Mouse (Mus musculus) ES-Bruce4 (cell line): Measurements from ENCODE around the gene Snx27. TPM values are rescaled to one million over a fixed set of nuclear protein-coding genes. Genes with fewer than 3 reads are reported as not detected.

ENCODE experiments used
- H3K27ac ChIP-seq: 2 replicates; pipeline ENCODE4 v1.5.1; 2012; ENCODE audit warnings: low read length, inconsistent platforms; ENCODE audit not compliant: insufficient read depth
- H3K27me3 ChIP-seq: 2 replicates; pipeline ENCODE4 v1.6.1; 2012; ENCODE audit warnings: mild to moderate bottlenecking, low read length, inconsistent platforms; ENCODE audit not compliant: control insufficient read depth, poor library complexity, insufficient read depth, severe bottlenecking
- H3K36me3 ChIP-seq: 2 replicates; pipeline ENCODE4 v1.6.1; 2012; ENCODE audit warnings: inconsistent platforms, mild to moderate bottlenecking, low read length, moderate library complexity; ENCODE audit not compliant: control insufficient read depth, poor library complexity, insufficient read depth, severe bottlenecking
- H3K4me1 ChIP-seq: one replicate; pipeline ENCODE4 v1.8.1; 2011; ENCODE audit warnings: low read length; ENCODE audit not compliant: control insufficient read depth, insufficient read depth
- H3K4me3 ChIP-seq: 2 replicates; pipeline ENCODE4 v1.5.1; 2011; ENCODE audit warnings: low read depth, mild to moderate bottlenecking, low read length
- H3K9ac ChIP-seq: 2 replicates; pipeline ENCODE4 v1.6.1; 2012; ENCODE audit warnings: low read depth, mild to moderate bottlenecking, inconsistent platforms; ENCODE audit not compliant: poor library complexity, severe bottlenecking
- H3K9me3 ChIP-seq: replicated peaks from 2 replicates; pipeline ENCODE4 v1.6.1; 2012; ENCODE audit warnings: mild to moderate bottlenecking, low read length, inconsistent platforms; ENCODE audit not compliant: control insufficient read depth, poor library complexity, insufficient read depth, severe bottlenecking
- CTCF ChIP-seq: IDR thresholded peaks from one replicate; pipeline ENCODE4 v1.8.1; 2011; ENCODE audit warnings: low read depth, low read length
- EP300 ChIP-seq: IDR thresholded peaks from 2 replicates; pipeline ENCODE4 v1.6.1; 2011; ENCODE audit warnings: low read depth, low read length; ENCODE audit not compliant: insufficient read depth
- POLR2A ChIP-seq: IDR thresholded peaks from one replicate; pipeline ENCODE4 v1.8.1; 2011; ENCODE audit warnings: low read length; ENCODE audit not compliant: insufficient read depth
- polyA plus RNA-seq: library from polyadenylated mRNA; stranded (reverse); fragments of >200 nt; gene quantifications from 2 replicates; pipeline ENCODE4 v1.2.4, GENCODE M21; 2011; ENCODE audit warnings: low read depth; ENCODE audit not compliant: missing spikeins, insufficient read depth, insufficient read length

Gene Snx27
- polyA plus RNA-seq, 1 experiment = 60.2 TPM

DNA sequence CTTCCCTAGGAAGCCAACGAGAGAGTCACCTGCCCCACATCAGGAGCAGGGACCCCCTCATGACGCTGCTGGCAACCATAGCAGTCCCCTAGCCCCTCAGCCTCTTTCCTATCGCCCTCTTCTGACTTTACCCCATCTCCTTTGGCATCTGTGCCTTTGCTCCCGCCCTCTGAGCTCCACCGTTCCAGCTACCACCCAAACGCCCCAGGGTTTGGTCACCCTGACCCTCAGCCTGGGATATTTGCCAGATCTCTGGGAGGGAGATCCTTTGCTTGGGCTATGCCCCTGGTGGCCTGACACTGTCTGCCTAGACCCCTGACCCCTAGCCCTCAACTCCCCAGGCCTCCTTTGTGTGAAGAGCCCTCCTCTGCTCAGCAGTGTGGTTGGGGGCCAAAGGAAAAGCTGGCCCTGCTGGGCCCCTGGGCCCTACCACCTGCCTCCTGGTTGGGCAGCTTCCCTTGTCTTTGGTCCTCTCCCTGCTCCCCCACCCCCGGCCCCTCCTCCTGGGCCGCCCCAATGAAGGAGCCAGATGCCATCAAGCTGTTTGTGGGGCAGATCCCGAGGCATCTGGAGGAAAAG, 103.8 kb downstream of the Snx27 start:
- Histone ChIP-seq H3K9ac (no peak overlapping the region), H3K4me1 (peaks cover 3% of the 10 kb centered on the region), H3K27me3 (no peaks in the 10 kb centered on the region), H3K4me3 (no peak overlapping the region), H3K9me3 (no peaks in the 10 kb centered on the region), H3K36me3 (no peaks in the 10 kb centered on the region), H3K27ac (no peak overlapping the region)
- TF ChIP-seq EP300 = no peak

DNA sequence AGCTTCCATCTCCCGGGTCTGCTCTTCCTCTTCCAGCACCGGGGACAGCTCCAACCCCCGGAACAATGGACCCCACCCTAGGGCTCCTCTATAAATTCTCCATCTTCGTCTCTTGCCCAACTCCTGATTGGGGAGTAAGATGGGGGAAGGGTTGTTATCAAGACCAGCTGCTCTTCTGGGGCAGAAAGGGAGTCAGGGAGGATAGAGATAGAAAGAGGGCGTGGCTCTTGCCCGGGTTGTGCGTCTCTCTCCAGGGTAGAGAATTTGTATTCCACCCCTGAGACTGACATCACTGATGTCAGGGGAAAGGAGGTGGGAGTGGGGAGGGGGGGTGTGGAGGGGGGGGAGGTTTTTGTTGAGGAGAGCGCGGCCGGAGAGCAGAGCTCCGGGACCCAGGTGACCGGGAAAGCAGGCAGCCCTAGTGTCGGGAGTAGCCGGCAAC, 104.5 kb downstream of the Snx27 start, which contains the start of gene Celf3:
Celf3 (plus strand) TSS at position 315 of the 442 bp plus-strand sequence.
- no peak for TF ChIP-seq EP300
- TF ChIP-seq CTCF = no peak
- no peak for TF ChIP-seq POLR2A
- H3K9me3 ChIP-seq = no peaks in the 10 kb centered on the region
- peaks cover 3% of the 10 kb centered on the region for H3K4me1 ChIP-seq
- no peak within 1 kb of the TSS for H3K4me3 ChIP-seq
- H3K27ac ChIP-seq = no peak within 1 kb of the TSS
- no peak within 1 kb of the TSS for H3K9ac ChIP-seq
- H3K36me3 ChIP-seq = no peaks in the 10 kb centered on the region
- H3K27me3 ChIP-seq = no peaks in the 10 kb centered on the region

DNA sequence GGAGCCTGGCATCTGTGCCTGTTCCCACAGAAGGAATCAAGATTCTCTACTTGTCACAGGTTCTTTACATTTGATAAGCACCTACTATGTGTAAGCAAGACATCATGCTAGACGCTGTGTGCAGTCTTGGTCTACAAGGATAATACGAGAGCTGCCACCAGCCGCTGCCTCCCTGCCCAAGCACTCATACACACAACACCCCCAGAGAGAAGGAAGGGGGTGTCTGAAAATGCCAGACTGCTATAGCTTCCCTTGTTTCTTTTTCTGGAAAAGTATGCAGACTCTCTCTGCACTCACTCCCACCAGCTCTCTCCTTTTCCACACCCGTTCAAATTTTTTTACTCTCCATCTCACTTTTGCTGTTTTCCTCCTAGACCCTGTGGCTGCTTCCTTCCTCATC, 105.1 kb downstream of the Snx27 start:
- Histone ChIP-seq H3K36me3 (no peaks in the 10 kb centered on the region), H3K27me3 (no peaks in the 10 kb centered on the region), H3K4me3 (no peak overlapping the region), H3K9ac (no peak overlapping the region), H3K9me3 (no peaks in the 10 kb centered on the region), H3K4me1 (peaks cover 3% of the 10 kb centered on the region), H3K27ac (no peak overlapping the region)
- TF ChIP-seq POLR2A (no peak), CTCF (no peak), EP300 (no peak)

- Histone ChIP-seq H3K4me1 (peaks cover 3% of the 10 kb centered on the region), H3K27ac (no peak overlapping the region)
These were observed 106.0 kb downstream of the Snx27 start for GRCm38 (mm10) chr3:94476301-94477035.

DNA sequence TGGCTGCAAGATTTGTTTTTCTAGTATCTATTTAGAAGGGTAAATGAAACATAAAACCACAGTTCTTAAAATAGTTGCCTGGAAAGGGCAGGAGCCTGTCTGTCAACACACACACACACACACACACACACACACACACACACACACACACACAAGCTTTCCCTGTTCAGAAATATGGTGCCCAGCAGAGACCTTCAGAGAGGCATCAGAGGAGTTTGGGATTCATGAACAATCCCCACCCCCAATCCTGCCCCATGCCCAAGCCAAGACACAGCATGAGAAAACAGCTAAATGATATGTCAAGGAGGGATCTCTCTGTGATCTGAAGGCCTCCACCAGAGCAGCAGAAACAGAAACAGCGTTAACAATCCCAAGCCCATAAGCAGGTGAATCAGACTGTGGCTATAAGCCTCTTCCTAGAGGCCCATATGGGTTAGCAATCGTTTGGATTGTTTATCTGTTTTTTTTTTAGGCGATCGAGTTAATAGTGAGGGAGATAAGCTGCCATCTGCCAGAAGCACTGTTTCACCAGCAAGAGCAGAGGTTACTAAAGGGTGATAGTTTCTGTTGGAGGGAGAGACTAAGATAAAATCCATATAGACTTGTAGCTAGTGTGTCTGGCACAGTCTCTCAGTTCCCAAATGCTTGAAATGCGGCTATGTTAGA, 108.8 kb downstream of the Snx27 start:
- no peak overlapping the region for H3K4me3 ChIP-seq
- no peaks in the 10 kb centered on the region for H3K9me3 ChIP-seq
- H3K27ac ChIP-seq = no peak overlapping the region
- no peaks in the 10 kb centered on the region for H3K4me1 ChIP-seq
- no peaks in the 10 kb centered on the region for H3K27me3 ChIP-seq
- H3K36me3 ChIP-seq = no peaks in the 10 kb centered on the region
- no peak for TF ChIP-seq POLR2A
- TF ChIP-seq CTCF = no peak
- no peak for TF ChIP-seq EP300
- no peak overlapping the region for H3K9ac ChIP-seq

More at GRCm38 (mm10) chr3:94476301-94477035, 106.0 kb downstream of the Snx27 start:
- Histone ChIP-seq H3K9ac (no peak overlapping the region), H3K4me3 (no peak overlapping the region), H3K36me3 (no peaks in the 10 kb centered on the region), H3K27me3 (no peaks in the 10 kb centered on the region), H3K9me3 (no peaks in the 10 kb centered on the region)
- TF ChIP-seq POLR2A (no peak), EP300 (no peak), CTCF (no peak)

DNA sequence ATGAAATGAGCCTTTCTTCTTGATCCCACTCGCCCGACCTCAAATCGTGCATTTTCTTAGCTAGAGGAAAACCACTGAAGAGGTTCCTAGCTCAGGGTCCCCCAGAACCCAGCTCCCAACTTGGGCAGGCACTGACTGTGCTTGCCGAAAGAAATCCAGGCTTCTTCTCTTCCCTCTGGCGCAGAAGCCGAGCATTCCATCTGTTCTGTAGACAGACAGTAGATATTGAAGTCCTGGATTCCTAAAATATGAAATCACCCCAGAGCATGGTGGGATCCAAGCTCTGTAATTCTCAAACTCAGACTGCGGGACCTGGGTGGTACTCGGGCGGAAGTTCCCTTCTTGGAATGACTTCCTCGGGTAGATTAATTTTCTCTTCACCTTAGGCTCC, 109.4 kb downstream of the Snx27 start:
- Histone ChIP-seq H3K27me3 (no peaks in the 10 kb centered on the region), H3K27ac (no peak overlapping the region), H3K4me1 (no peaks in the 10 kb centered on the region), H3K36me3 (no peaks in the 10 kb centered on the region), H3K9me3 (no peaks in the 10 kb centered on the region), H3K9ac (no peak overlapping the region), H3K4me3 (no peak overlapping the region)
- TF ChIP-seq EP300 (no peak), POLR2A (no peak), CTCF (no peak)
